Mouse (Mus musculus): ENCODE measurements at regions not wholly inside any gene's neighbourhood (a gene's known extent, or its start where the extent isn't known, plus 50 kb on each side); places are given as distances from the start of the nearest gene placed in this dataset.

DNA sequence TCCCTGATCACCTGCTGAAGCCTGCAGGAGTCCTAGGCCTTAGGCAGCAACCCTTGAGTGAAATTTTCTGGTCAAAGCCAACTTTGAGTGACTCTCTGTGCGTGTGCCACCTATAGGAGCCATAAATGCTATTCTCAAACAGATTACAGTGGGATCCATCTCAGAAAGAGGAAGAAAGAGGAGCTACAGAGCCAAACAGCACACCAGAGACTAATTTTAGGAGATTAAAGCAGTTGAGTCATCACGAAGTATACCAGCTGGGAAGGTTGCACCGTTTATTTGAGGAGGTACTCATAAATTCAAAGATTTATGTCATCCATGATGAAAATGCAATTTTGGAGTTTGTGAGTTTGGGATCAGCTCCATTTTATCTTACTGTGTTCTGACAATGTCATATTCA, 54.3 kb downstream of the Gm9376 start:
- TF ChIP-seq CTCF (IDR thresholded peaks at IDR 0.05; ENCODE audit: borderline replicate concordance, insufficient read depth, low read depth, low read length) (no peak), POLR2A (IDR thresholded peaks at IDR 0.05; ENCODE audit: borderline replicate concordance, insufficient read depth, low read length) (no peak)
